ENCODE assay signal across 8 mouse cellular contexts in genomic region chr16:17124871-17125520, GRCm38 (mm10). TPM values are rescaled to one million over a fixed set of nuclear protein-coding genes. Genes with fewer than 3 reads are reported as not detected.
DNase-seq lines count a peak whose midpoint lies in the region; ATAC-seq lines count a peak whose summit lies in the region.

2610318N02Rik (minus strand) TSS chr16:17125167.

- intact Hi-C loops in left cerebral cortex, postnatal 36 days (cut with DNase I), result no loop called here

- peak; percentile 77 to 93 for DNase-seq in adrenal gland, adult (ENCODE audit: inconsistent age in 2 of 2, low spot score in 1 of 2)
- DNase-seq in cerebellum, postnatal 36 days, result peak; percentile 52 to 65
- peak; percentile 53 for DNase-seq in gastrocnemius, postnatal 10 days
- DNase-seq in left cerebral cortex, postnatal 36 days (ENCODE audit: low spot score in 2 of 2), result peak; percentile 42 to 55
- DNase-seq in mesoderm, embryonic 11.5 days (ENCODE audit: low read depth, low spot score), result peak; percentile 92
- peak; percentile 50 for DNase-seq in right cerebral cortex, postnatal 25 days
- DNase-seq in yolk sac, embryonic 10.5 days (ENCODE audit: low spot score), result peak; percentile 88

- ATAC-seq in inflammation-experienced regulatory T-cells, adult 6 months, result peak; percentile 89

RNA-seq across cellular contexts. Expression of gene 2610318N02Rik, which starts in this region (rescaled TPM):
- 1 to 10 TPM in 1 of 2 experiments, not detected in 1; 1.3 TPM for total RNA-seq in gastrocnemius, postnatal 10 days (2021)
- 10 to 100 TPM in 1 of 3 experiments, 1 to 10 TPM in 2; 3.4 to 26.3 (median 5.8) TPM for polyA plus RNA-seq in inflammation-experienced regulatory T-cells, adult 6 months (2017; shearing (Covaris generic))
- total RNA-seq in left cerebral cortex, postnatal 36 days (2021), result 1 to 10 TPM; 1.4 to 2.2 TPM

Comparison
In these comparisons a context has a peak if more than half of its experiments do, and no peak if none do; other contexts are left out.
1. Peak in every context shown above with its lines: DNase-seq and ATAC-seq.